Mouse (Mus musculus): ENCODE data around the gene Bcar1. TPM values are rescaled to one million over a fixed set of nuclear protein-coding genes. Genes with fewer than 3 reads are reported as not detected.

The Bcar1 gene
- polyA plus RNA-seq, 1 experiment from 2014 or later, result 38.5 TPM

DNA sequence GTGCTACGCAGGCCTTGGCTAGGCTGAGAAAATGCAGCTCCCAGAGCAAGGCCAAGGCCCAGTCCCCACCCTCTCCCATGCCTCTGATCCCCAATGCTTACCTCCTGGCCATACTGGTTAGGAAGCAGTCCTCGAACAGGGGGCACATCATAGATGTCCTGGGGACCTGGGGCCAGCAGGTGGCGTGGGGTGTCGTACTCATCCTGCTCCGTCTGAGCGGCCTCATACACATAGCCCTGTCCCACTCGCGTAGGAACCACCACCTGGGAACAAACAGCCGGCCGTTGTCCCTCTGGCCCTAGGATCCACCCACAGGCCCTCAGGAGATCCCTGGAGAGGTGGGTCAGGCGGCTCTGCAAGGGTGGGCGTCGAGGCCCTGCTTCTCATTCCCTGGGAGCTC, 28.1 kb downstream of the Bcar1 start:
- Histone ChIP-seq H3K36me3 (ENCODE audit: control insufficient read depth, insufficient read depth, low read length) (peaks cover 27% of the 10 kb centered on the region), H3K9ac (ENCODE audit: low read length) (no peak overlapping the region), H3K4me1 (ENCODE audit: control insufficient read depth, insufficient read depth, low read length) (peaks cover 32% of the 10 kb centered on the region), H3K4me2 (ENCODE audit: low read depth, low read length) (no peak overlapping the region), H3K27me3 (ENCODE audit: control insufficient read depth, insufficient read depth, low read length) (no peaks in the 10 kb centered on the region), H3K27ac (ENCODE audit: low read length) (peak overlapping the region; percentile 97; the same call in 1 of the 2 replicates), H3K9me3 (replicated peaks; ENCODE audit: control insufficient read depth, low read length) (no peaks in the 10 kb centered on the region), H3K4me3 (replicated peaks; ENCODE audit: low read length) (no peak overlapping the region)
- no peak for ATAC-seq (ENCODE audit: insufficient read depth, low FRiP score)
- WGBS, result 85% methylated on average over 13 of the region's 13 CpGs

DNA sequence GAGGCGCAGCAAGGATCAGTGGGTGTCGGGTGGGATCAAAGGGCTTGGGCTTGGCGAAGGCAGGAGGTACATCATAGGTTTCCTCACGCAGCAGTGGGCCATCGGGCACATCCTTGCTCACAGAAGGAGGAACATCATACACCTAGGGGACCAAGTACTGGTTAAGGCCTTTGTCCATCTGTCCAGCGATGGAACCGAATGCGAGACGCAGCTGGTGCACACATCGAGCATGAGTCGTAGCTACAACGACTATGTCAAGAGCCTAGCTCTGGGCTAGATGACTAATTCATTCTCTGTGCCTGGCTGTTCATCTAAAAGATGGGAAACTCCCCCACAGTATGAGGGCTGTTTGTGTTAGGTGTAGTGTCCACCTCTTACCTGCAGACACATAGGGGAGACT, 29.3 kb downstream of the Bcar1 start:
- Histone ChIP-seq H3K9ac (ENCODE audit: low read length) (no peak overlapping the region), H3K4me1 (ENCODE audit: control insufficient read depth, insufficient read depth, low read length) (peaks cover 29% of the 10 kb centered on the region), H3K9me3 (replicated peaks; ENCODE audit: control insufficient read depth, low read length) (no peaks in the 10 kb centered on the region), H3K27ac (ENCODE audit: low read length) (no peak overlapping the region), H3K4me2 (ENCODE audit: low read depth, low read length) (no peak overlapping the region), H3K36me3 (ENCODE audit: control insufficient read depth, insufficient read depth, low read length) (peaks cover 27% of the 10 kb centered on the region), H3K4me3 (replicated peaks; ENCODE audit: low read length) (no peak overlapping the region), H3K27me3 (ENCODE audit: control insufficient read depth, insufficient read depth, low read length) (no peaks in the 10 kb centered on the region)
- WGBS, result 93% methylated on average over 12 of the region's 12 CpGs
- ATAC-seq (ENCODE audit: insufficient read depth, low FRiP score), result no peak

DNA sequence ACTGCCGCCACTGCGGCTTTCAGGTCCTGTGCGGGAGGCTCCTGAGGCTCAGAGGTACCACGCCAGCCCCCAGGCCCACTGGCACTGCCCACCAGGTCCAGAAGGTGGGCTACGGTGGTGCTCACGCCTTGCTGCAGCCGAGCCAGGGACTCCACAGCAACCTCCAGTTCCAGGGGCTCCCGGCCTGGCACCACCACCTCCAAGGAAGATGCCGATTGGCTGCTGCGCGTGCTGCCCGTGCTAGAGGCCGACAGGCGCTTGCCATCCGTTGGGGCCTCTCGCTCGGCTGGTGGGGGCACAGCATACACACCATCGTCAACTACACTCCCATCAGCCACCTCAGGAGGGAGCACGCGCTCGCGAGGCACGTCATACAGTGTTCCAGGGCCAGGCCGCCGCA, 29.8 kb downstream of the Bcar1 start:
- H3K36me3 ChIP-seq (ENCODE audit: control insufficient read depth, insufficient read depth, low read length), result peaks cover 27% of the 10 kb centered on the region
- ATAC-seq (ENCODE audit: insufficient read depth, low FRiP score), result no peak

DNA sequence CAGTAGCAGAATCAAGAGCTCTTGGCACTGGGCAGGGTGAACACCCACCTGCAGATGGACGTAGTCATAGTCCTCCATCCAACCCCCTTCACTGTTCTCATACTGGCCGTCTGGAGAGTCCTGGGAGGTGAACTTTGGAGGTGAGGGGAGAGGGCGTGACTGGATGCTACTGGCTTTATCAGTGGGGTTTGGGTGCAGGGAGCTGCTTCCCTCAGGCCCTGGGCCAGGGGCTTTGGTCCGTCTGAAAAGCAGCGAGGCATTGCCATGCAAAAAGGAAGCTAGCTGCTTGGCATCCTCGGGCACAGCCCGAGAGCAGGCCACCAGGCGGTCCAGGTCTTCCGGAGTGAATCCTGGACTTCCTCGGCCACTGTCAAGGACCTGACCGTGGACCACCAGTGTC, 30.3 kb downstream of the Bcar1 start:
- Histone ChIP-seq H3K27ac (ENCODE audit: low read length) (no peak overlapping the region), H3K36me3 (ENCODE audit: control insufficient read depth, insufficient read depth, low read length) (peaks cover 27% of the 10 kb centered on the region), H3K27me3 (ENCODE audit: control insufficient read depth, insufficient read depth, low read length) (no peaks in the 10 kb centered on the region), H3K9me3 (replicated peaks; ENCODE audit: control insufficient read depth, low read length) (no peaks in the 10 kb centered on the region), H3K4me1 (ENCODE audit: control insufficient read depth, insufficient read depth, low read length) (peaks cover 25% of the 10 kb centered on the region), H3K4me3 (replicated peaks; ENCODE audit: low read length) (no peak overlapping the region), H3K4me2 (ENCODE audit: low read depth, low read length) (no peak overlapping the region), H3K9ac (ENCODE audit: low read length) (no peak overlapping the region)
- WGBS, result 89% methylated on average over 11 of the region's 11 CpGs
- ATAC-seq (ENCODE audit: insufficient read depth, low FRiP score), result no peak

More for the DNA sequence above, 29.8 kb downstream of the Bcar1 start:
- Histone ChIP-seq H3K27me3 (ENCODE audit: control insufficient read depth, insufficient read depth, low read length) (no peaks in the 10 kb centered on the region), H3K4me3 (replicated peaks; ENCODE audit: low read length) (no peak overlapping the region), H3K9me3 (replicated peaks; ENCODE audit: control insufficient read depth, low read length) (no peaks in the 10 kb centered on the region), H3K4me1 (ENCODE audit: control insufficient read depth, insufficient read depth, low read length) (peaks cover 27% of the 10 kb centered on the region), H3K4me2 (ENCODE audit: low read depth, low read length) (no peak overlapping the region), H3K27ac (ENCODE audit: low read length) (no peak overlapping the region), H3K9ac (ENCODE audit: low read length) (no peak overlapping the region)
- 91% methylated on average over 25 of the region's 25 CpGs for WGBS

DNA sequence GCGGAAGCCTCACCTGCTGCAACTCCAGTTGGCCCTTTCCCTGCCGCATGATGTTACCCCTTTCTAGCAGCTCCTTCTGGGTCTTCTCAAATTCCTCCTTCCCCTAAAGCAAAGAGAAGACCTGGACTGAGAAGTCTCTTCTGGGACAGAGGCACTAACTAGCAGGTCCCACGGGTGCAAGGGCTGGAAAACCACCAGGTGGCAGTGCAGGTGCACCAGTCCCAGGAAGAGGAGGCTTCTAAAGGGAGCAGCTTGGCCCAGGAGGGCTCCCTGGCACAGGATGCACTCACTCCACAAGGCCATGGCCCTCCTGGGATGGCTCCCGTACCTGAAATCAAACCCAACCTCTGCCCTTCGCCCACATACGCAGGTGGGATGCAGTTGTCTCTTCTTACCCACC, 31.0 kb downstream of the Bcar1 start:
- H3K9me3 ChIP-seq (replicated peaks; ENCODE audit: control insufficient read depth, low read length), result no peaks in the 10 kb centered on the region
- no peak for ATAC-seq (ENCODE audit: insufficient read depth, low FRiP score)
- peaks cover 18% of the 10 kb centered on the region for H3K4me1 ChIP-seq (ENCODE audit: control insufficient read depth, insufficient read depth, low read length)
- no peak overlapping the region for H3K9ac ChIP-seq (ENCODE audit: low read length)
- no peak overlapping the region for H3K27ac ChIP-seq (ENCODE audit: low read length)
- H3K4me3 ChIP-seq (replicated peaks; ENCODE audit: low read length), result no peak overlapping the region
- H3K27me3 ChIP-seq (ENCODE audit: control insufficient read depth, insufficient read depth, low read length), result no peaks in the 10 kb centered on the region
- no peak overlapping the region for H3K4me2 ChIP-seq (ENCODE audit: low read depth, low read length)
- WGBS, result 81% methylated on average over 6 of the region's 6 CpGs
- H3K36me3 ChIP-seq (ENCODE audit: control insufficient read depth, insufficient read depth, low read length), result peaks cover 27% of the 10 kb centered on the region

DNA sequence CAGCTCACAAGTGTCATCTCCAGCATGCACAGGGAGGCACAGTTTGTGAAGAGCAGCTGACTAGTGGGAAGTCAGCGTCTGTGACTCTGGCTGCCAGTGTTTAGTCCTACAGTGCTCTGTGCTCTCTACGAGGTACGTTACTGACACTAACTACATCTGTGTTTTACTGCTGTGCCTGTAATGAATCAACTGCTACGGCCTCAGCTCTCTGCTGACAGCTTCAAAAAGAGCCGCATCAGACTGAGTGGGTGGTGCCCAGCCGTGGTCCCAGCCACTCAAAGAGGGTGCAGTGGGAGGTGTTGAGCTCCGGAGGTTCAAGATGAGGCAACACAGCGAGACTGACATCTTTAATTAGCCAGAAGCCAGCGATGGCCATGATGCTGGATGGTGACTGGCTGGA, 31.5 kb downstream of the Bcar1 start:
- ATAC-seq (ENCODE audit: insufficient read depth, low FRiP score), result no peak
- Histone ChIP-seq H3K36me3 (ENCODE audit: control insufficient read depth, insufficient read depth, low read length) (peaks cover 27% of the 10 kb centered on the region), H3K4me2 (ENCODE audit: low read depth, low read length) (no peak overlapping the region)

DNA sequence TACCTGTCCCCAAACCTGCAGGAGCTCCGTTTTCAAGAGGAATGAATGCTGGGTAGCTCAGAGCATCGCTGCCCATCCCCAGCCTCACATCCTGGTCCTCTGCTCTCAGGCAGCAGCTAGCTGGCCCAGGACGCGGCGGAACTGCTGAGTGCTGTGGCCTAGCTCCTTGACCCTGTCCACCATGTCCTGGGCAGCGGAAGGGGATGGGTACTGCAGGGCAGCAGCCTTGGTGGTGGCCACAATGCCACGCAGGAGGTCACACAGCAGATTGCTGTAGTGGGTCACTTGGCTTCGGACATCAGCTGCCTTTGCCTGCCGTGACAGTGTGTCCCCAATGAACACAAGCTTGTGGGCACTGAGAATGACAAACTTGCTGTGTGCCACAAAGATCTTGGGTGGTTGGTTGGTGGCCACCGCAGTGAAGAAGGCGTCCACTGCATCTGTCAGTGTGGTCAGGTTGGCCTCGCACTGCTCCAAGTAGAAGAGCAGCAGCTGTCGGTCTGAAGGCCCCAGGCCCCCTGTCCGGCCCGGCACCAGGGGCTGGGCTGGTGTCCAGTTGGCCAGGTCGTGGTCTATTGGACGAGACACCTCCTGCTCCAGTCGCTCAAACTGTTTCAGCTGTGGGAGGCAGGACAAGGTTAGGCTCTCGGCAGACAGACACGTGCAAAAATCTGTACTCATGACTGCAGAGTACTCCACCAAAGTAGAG, 32.7 kb downstream of the Bcar1 start:
- no peak overlapping the region for H3K27ac ChIP-seq (ENCODE audit: low read length)

More for the DNA sequence above, 31.5 kb downstream of the Bcar1 start:
- Histone ChIP-seq H3K9ac (ENCODE audit: low read length) (no peak overlapping the region), H3K9me3 (replicated peaks; ENCODE audit: control insufficient read depth, low read length) (no peaks in the 10 kb centered on the region), H3K27me3 (ENCODE audit: control insufficient read depth, insufficient read depth, low read length) (no peaks in the 10 kb centered on the region), H3K27ac (ENCODE audit: low read length) (no peak overlapping the region), H3K4me3 (replicated peaks; ENCODE audit: low read length) (no peak overlapping the region), H3K4me1 (ENCODE audit: control insufficient read depth, insufficient read depth, low read length) (peaks cover 13% of the 10 kb centered on the region)
- 69% methylated on average over 9 of the region's 9 CpGs for WGBS

DNA sequence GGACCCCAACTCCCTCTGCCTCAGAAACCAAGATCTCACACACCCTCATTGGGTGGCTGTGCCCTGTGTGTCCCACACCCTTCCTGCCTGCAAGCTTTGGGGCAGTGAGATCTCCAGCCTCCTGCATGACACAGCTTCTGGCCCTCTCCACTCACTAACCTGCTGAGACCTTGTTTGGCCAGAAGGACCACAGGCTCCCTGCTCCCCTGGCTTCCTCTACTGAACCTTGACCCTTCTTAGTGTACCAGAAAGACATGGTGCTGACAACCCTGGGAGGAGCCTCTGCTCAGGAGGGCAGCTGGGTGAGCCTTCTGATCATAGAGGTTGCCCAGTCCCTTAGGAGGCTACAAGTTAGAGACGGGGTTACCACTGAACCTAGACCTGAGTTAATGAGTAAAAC, 34.4 kb downstream of the Bcar1 start:
- Histone ChIP-seq H3K27ac (ENCODE audit: low read length) (peak overlapping the region; percentile 80), H3K4me1 (ENCODE audit: control insufficient read depth, insufficient read depth, low read length) (peaks cover 3% of the 10 kb centered on the region; the same call in 1 of the 2 replicates), H3K4me3 (replicated peaks; ENCODE audit: low read length) (no peak overlapping the region), H3K9me3 (replicated peaks; ENCODE audit: control insufficient read depth, low read length) (no peaks in the 10 kb centered on the region), H3K9ac (ENCODE audit: low read length) (no peak overlapping the region), H3K36me3 (ENCODE audit: control insufficient read depth, insufficient read depth, low read length) (peaks cover 24% of the 10 kb centered on the region), H3K4me2 (ENCODE audit: low read depth, low read length) (no peak overlapping the region), H3K27me3 (ENCODE audit: control insufficient read depth, insufficient read depth, low read length) (no peaks in the 10 kb centered on the region)
- WGBS, result 63% methylated on average over 1 of the region's 1 CpGs
- 0 out of 2 replicates have a peak, but pooled peaks have one; percentile 9 for ATAC-seq (ENCODE audit: insufficient read depth, low FRiP score)

More for the DNA sequence above, 32.7 kb downstream of the Bcar1 start:
- no peak overlapping the region for H3K4me2 ChIP-seq (ENCODE audit: low read depth, low read length)
- H3K36me3 ChIP-seq (ENCODE audit: control insufficient read depth, insufficient read depth, low read length), result peaks cover 27% of the 10 kb centered on the region
- WGBS, result 87% methylated on average over 20 of the region's 20 CpGs
- H3K9ac ChIP-seq (ENCODE audit: low read length), result no peak overlapping the region
- no peak overlapping the region for H3K4me3 ChIP-seq (replicated peaks; ENCODE audit: low read length)
- ATAC-seq (ENCODE audit: insufficient read depth, low FRiP score), result no peak
- H3K9me3 ChIP-seq (replicated peaks; ENCODE audit: control insufficient read depth, low read length), result no peaks in the 10 kb centered on the region
- no peaks in the 10 kb centered on the region for H3K27me3 ChIP-seq (ENCODE audit: control insufficient read depth, insufficient read depth, low read length)
- H3K4me1 ChIP-seq (ENCODE audit: control insufficient read depth, insufficient read depth, low read length), result peaks cover 3% of the 10 kb centered on the region; the same call in 1 of the 2 replicates

DNA sequence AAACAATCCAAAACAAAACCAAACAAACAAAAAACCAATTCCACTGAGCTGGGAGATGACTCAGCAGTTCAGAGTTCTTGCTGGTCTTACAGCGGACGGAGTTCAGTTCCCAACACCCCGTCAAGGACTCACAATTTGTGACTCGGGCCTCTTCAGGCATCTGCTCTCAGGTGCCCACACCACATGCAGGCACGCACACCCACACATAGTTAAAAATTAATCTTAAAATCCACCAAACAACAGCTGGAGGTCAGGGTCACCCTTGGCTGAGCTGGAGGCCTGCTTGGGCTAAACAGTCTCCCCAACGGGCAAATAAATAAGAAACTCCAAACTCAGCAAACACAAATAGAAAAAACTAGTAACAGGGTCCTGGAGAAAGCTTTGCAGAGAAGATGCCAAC, 35.3 kb downstream of the Bcar1 start:
- H3K27me3 ChIP-seq (ENCODE audit: control insufficient read depth, insufficient read depth, low read length), result no peaks in the 10 kb centered on the region
- H3K27ac ChIP-seq (ENCODE audit: low read length), result peak overlapping the region; percentile 80
- peaks cover 17% of the 10 kb centered on the region for H3K36me3 ChIP-seq (ENCODE audit: control insufficient read depth, insufficient read depth, low read length)
- no peak; the same call in 1 of the 2 replicates for ATAC-seq (ENCODE audit: insufficient read depth, low FRiP score)
- no peak overlapping the region for H3K9ac ChIP-seq (ENCODE audit: low read length)
- WGBS, result 63% methylated on average over 6 of the region's 6 CpGs
- peaks cover 3% of the 10 kb centered on the region; the same call in 1 of the 2 replicates for H3K4me1 ChIP-seq (ENCODE audit: control insufficient read depth, insufficient read depth, low read length)
- no peak overlapping the region for H3K4me2 ChIP-seq (ENCODE audit: low read depth, low read length)
- no peak overlapping the region for H3K4me3 ChIP-seq (replicated peaks; ENCODE audit: low read length)
- no peaks in the 10 kb centered on the region for H3K9me3 ChIP-seq (replicated peaks; ENCODE audit: control insufficient read depth, low read length)

All from stomach, embryonic 16.5 days (tissue).